Mouse (Mus musculus): ENCODE measurements around the gene G6pc3. TPM values are rescaled to one million over a fixed set of nuclear protein-coding genes. Genes with fewer than 3 reads are reported as not detected.

The G6pc3 gene
- total and polyA plus RNA-seq, 3 experiments, result 31.3 to 72.3 (median 34.7) TPM

- no peak overlapping the region for H3K27ac ChIP-seq (ENCODE audit: insufficient read depth, low read depth)
- TF ChIP-seq GABPA (IDR thresholded peaks at IDR 0.05; ENCODE audit: insufficient replicate concordance, low read depth, low read length) (no peak), SIN3A (IDR thresholded peaks at IDR 0.05; ENCODE audit: low read length) (no peak), BHLHE40 (IDR thresholded peaks at IDR 0.05; ENCODE audit: low read depth, low read length) (no peak), EP300 (IDR thresholded peaks at IDR 0.05; ENCODE audit: low read length) (no peak), MAX (IDR thresholded peaks at IDR 0.05; ENCODE audit: low read length) (no peak), JUND (conservative IDR thresholded peaks at IDR 0.05; ENCODE audit: low read depth, low read length) (no peak), KAT2A (IDR thresholded peaks at IDR 0.05; ENCODE audit: insufficient replicate concordance, low read length) (no peak), JUN (IDR thresholded peaks at IDR 0.05; ENCODE audit: insufficient read depth, low read depth, low read length) (no peak), PAX5 (IDR thresholded peaks at IDR 0.05; ENCODE audit: low read length) (no peak), NELFE (IDR thresholded peaks at IDR 0.05; ENCODE audit: low read depth, low read length) (no peak), UBTF (IDR thresholded peaks at IDR 0.05; ENCODE audit: low read depth, low read length) (no peak), E2F4 (IDR thresholded peaks at IDR 0.05; ENCODE audit: insufficient replicate concordance, low read depth, low read length) (no peak), TCF12 (IDR thresholded peaks at IDR 0.05; ENCODE audit: low read depth, low read length) (no peak), CHD1 (IDR thresholded peaks at IDR 0.05; ENCODE audit: low read depth, low read length) (no peak)
- in situ Hi-C loops (cut with MboI; ENCODE audit: low pct_ligation_motif_present, low pct_unique_long_range_greater_than_20kb, low sequenced_read_pairs) (no loop called here), dilution Hi-C loops (cut with MboI; ENCODE audit: extremely low pct_ligation_motif_present, extremely low pct_unique_long_range_greater_than_20kb, low sequenced_read_pairs) (no loop called here)
- no peak overlapping the region for H3K4me3 ChIP-seq (replicated peaks in 1 of 3; ENCODE audit: low read depth in 2 of 3, low read length in 2 of 3, poor library complexity in 1 of 3)
- H3K4me2 ChIP-seq (ENCODE audit: insufficient read depth, low read depth, poor library complexity, severe bottlenecking), result no peak overlapping the region
- no peak overlapping the region for H3K9ac ChIP-seq (ENCODE audit: insufficient read depth, low read depth)
- peaks cover 6% of the 10 kb centered on the region for H3K9me3 ChIP-seq (replicated peaks; ENCODE audit: low read length)
- peaks cover 54% of the 10 kb centered on the region for H3K27me3 ChIP-seq (replicated peaks)
- H3K36me3 ChIP-seq (replicated peaks in 1 of 2; ENCODE audit: control insufficient read depth in 1 of 2, insufficient read depth in 1 of 2, low read length in 1 of 2), result no peaks in the 10 kb centered on the region
- H3K79me2 ChIP-seq (replicated peaks; ENCODE audit: control insufficient read depth, extremely low read depth, insufficient read depth, poor library complexity, severe bottlenecking), result no peaks in the 10 kb centered on the region
- DNase-seq (ENCODE audit: extremely low read depth), result no peak
- no peaks in the 10 kb centered on the region for H3K4me1 ChIP-seq (ENCODE audit: control insufficient read depth in 1 of 2, insufficient read depth in 2 of 2)
Measured at GRCm38 (mm10) chr11:102146531-102146930, 42.9 kb upstream of the G6pc3 start.

GRCm38 (mm10) chr11:102147213-102147989 is 42.0 kb upstream of the G6pc3 start:
- Histone ChIP-seq H3K36me3 (replicated peaks in 1 of 2; ENCODE audit: control insufficient read depth in 1 of 2, insufficient read depth in 1 of 2, low read length in 1 of 2) (peaks cover under 1 to 1% of the 10 kb centered on the region in 2 experiments), H3K27me3 (replicated peaks) (peaks cover 51% of the 10 kb centered on the region), H3K4me2 (ENCODE audit: insufficient read depth, low read depth, poor library complexity, severe bottlenecking) (no peak overlapping the region), H3K9ac (ENCODE audit: insufficient read depth, low read depth) (no peak overlapping the region), H3K79me2 (replicated peaks; ENCODE audit: control insufficient read depth, extremely low read depth, insufficient read depth, poor library complexity, severe bottlenecking) (no peaks in the 10 kb centered on the region), H3K4me3 (replicated peaks in 1 of 3; ENCODE audit: low read depth in 2 of 3, low read length in 2 of 3, poor library complexity in 1 of 3) (no peak overlapping the region), H3K27ac (ENCODE audit: insufficient read depth, low read depth) (no peak overlapping the region), H3K9me3 (replicated peaks; ENCODE audit: low read length) (peaks cover 6% of the 10 kb centered on the region), H3K4me1 (ENCODE audit: control insufficient read depth in 1 of 2, insufficient read depth in 2 of 2) (no peaks in the 10 kb centered on the region)
- dilution Hi-C loops (cut with MboI; ENCODE audit: extremely low pct_ligation_motif_present, extremely low pct_unique_long_range_greater_than_20kb, low sequenced_read_pairs), result no loop called here
- no peak for DNase-seq (ENCODE audit: extremely low read depth)
- in situ Hi-C loops (cut with MboI; ENCODE audit: low pct_ligation_motif_present, low pct_unique_long_range_greater_than_20kb, low sequenced_read_pairs), result no loop called here
- no peak for TF ChIP-seq EP300 (IDR thresholded peaks at IDR 0.05; ENCODE audit: low read length)
- no peak for TF ChIP-seq E2F4 (IDR thresholded peaks at IDR 0.05; ENCODE audit: insufficient replicate concordance, low read depth, low read length)
- no peak for TF ChIP-seq POLR2A (IDR thresholded peaks at IDR 0.05; ENCODE audit: low read depth, low read length)
- TF ChIP-seq BHLHE40 (IDR thresholded peaks at IDR 0.05; ENCODE audit: low read depth, low read length), result no peak
- TF ChIP-seq MYC (IDR thresholded peaks at IDR 0.05; ENCODE audit: low read depth, low read length), result no peak
- TF ChIP-seq ELF1 (IDR thresholded peaks at IDR 0.05; ENCODE audit: low read depth, low read length), result no peak
- no peak for TF ChIP-seq ZC3H11A (IDR thresholded peaks at IDR 0.05; ENCODE audit: low read depth, low read length)
- no peak for TF ChIP-seq ZNF384 (IDR thresholded peaks at IDR 0.05; ENCODE audit: low read depth, low read length)
- TF ChIP-seq MAX (IDR thresholded peaks at IDR 0.05; ENCODE audit: low read length), result no peak
- TF ChIP-seq MXI1 (IDR thresholded peaks at IDR 0.05; ENCODE audit: low read depth, low read length), result no peak
- TF ChIP-seq MAZ (IDR thresholded peaks at IDR 0.05; ENCODE audit: low read depth, low read length), result no peak
- no peak for TF ChIP-seq IRF4 (IDR thresholded peaks at IDR 0.05; ENCODE audit: low read depth, low read length)
- TF ChIP-seq JUND (conservative IDR thresholded peaks at IDR 0.05; ENCODE audit: low read depth, low read length), result no peak
- no peak for TF ChIP-seq ETS1 (conservative IDR thresholded peaks at IDR 0.05; ENCODE audit: low read depth, low read length)
- TF ChIP-seq ZKSCAN1 (IDR thresholded peaks at IDR 0.05; ENCODE audit: borderline replicate concordance, low read depth, low read length), result no peak
- no peak for TF ChIP-seq GABPA (IDR thresholded peaks at IDR 0.05; ENCODE audit: insufficient replicate concordance, low read depth, low read length)
- TF ChIP-seq HCFC1 (IDR thresholded peaks at IDR 0.05; ENCODE audit: low read depth, low read length), result no peak

All from CH12.LX (cell line).